4 mouse cellular contexts compared by ENCODE assay signal in the genomic region with DNA sequence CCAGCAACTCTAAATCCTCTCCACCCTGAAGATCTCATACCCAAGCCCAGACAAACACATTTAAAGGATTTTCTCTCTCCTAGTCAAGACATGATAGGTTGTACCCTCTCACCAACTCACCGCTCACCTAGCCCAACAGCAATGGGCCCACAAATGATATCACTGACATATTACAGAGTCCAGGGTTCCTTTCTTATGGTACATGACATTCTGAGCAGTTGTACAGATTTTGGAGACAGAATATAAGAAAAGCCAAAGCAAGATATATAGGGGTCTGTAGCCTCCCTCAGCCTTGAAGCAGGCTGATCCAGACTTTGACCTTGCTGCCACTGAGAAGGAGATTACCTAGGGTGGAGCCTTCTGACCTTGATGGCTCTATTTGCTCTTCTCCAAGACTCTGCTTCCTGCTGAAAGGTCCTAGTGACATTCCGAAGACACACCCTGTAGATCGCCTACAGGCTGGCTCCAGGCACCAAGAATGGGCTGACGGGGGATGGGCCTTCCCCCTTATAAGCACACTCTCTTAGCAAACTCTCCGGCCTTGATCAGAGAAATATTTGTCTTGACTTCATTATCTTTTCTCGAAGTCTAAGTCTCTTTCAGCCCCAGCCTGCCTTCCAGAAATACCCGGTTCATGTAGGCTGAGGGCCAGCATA. TPM values are rescaled to one million over a fixed set of nuclear protein-coding genes. Genes with fewer than 3 reads are reported as not detected.
"Had no signal": no experiment of that assay in that cellular context is flagged by ENCODE, and none has a peak within 500 bp of the region (broad histone marks: within the 10 kb centered on the region; RNA-seq: fewer than 3 reads in every experiment).

No protein-coding gene starts in this region.

RNA-seq across cellular contexts. Expression of gene Uchl4, which starts 36.1 kb away (rescaled TPM):
- polyA plus RNA-seq: liver, adult 2 months; lung, adult 2 months; spleen, adult 2 months; thymus, adult 2 months had no signal
